Mouse (Mus musculus): ENCODE measurements around the gene Sema4b.

Gene Sema4b

GRCm38 (mm10) chr7:80186531-80187296, at the start of gene Sema4b:
Gene Sema4b, plus strand, starts transcription at chr7:80186841.
- peak; percentile 83 for DNase-seq

- no peak for DNase-seq
Observed at GRCm38 (mm10) chr7:80138375-80138774, 48.3 kb upstream of the Sema4b start.

GRCm38 (mm10) chr7:80140815-80141214, 45.8 kb upstream of the Sema4b start:
- DNase-seq: peak; percentile 82

- peak; percentile 38 for DNase-seq
Observed at GRCm38 (mm10) chr7:80143331-80144273, 43.0 kb upstream of the Sema4b start.

- no peak for DNase-seq
Observed at GRCm38 (mm10) chr7:80144695-80145094, 41.9 kb upstream of the Sema4b start.

GRCm38 (mm10) chr7:80146077-80146476, 40.6 kb upstream of the Sema4b start:
- DNase-seq: peak; percentile 39

GRCm38 (mm10) chr7:80149356-80149755, 37.3 kb upstream of the Sema4b start:
- no peak for DNase-seq

- peak; percentile 25 for DNase-seq
Observed at GRCm38 (mm10) chr7:80152152-80152551, 34.5 kb upstream of the Sema4b start.

- no peak for DNase-seq
Observed at GRCm38 (mm10) chr7:80152756-80153155, 33.9 kb upstream of the Sema4b start.

GRCm38 (mm10) chr7:80154689-80155088, 32.0 kb upstream of the Sema4b start:
- DNase-seq: no peak

GRCm38 (mm10) chr7:80156711-80157227, 29.9 kb upstream of the Sema4b start:
- peak; percentile 60 for DNase-seq

- no peak for DNase-seq
Observed at GRCm38 (mm10) chr7:80158496-80159268, 28.0 kb upstream of the Sema4b start.

GRCm38 (mm10) chr7:80160293-80160944, 26.2 kb upstream of the Sema4b start:
- no peak for DNase-seq

GRCm38 (mm10) chr7:80160945-80161306, 25.7 kb upstream of the Sema4b start:
- DNase-seq: no peak

- DNase-seq: no peak
Observed at GRCm38 (mm10) chr7:80165432-80165831, 21.2 kb upstream of the Sema4b start.

GRCm38 (mm10) chr7:80166740-80167139, 19.9 kb upstream of the Sema4b start:
- DNase-seq: no peak

- DNase-seq: no peak
Observed at GRCm38 (mm10) chr7:80169847-80170246, 16.8 kb upstream of the Sema4b start.

GRCm38 (mm10) chr7:80171345-80171744, 15.3 kb upstream of the Sema4b start:
- no peak for DNase-seq

- no peak for DNase-seq
Observed at GRCm38 (mm10) chr7:80172069-80172956, 14.3 kb upstream of the Sema4b start.

- no peak for DNase-seq
Observed at GRCm38 (mm10) chr7:80176159-80176558, 10.5 kb upstream of the Sema4b start.

- DNase-seq: no peak
Observed at GRCm38 (mm10) chr7:80177438-80177837, 9.2 kb upstream of the Sema4b start.

Data from thymus, postnatal 14 days (tissue).